Mouse (Mus musculus): Measurements from ENCODE around the gene Spsb3. TPM values are rescaled to one million over a fixed set of nuclear protein-coding genes. Genes with fewer than 3 reads are reported as not detected.

The Spsb3 gene
- total and polyA plus RNA-seq, 3 experiments = 30.2 to 34.5 TPM; not detected in 1

DNA sequence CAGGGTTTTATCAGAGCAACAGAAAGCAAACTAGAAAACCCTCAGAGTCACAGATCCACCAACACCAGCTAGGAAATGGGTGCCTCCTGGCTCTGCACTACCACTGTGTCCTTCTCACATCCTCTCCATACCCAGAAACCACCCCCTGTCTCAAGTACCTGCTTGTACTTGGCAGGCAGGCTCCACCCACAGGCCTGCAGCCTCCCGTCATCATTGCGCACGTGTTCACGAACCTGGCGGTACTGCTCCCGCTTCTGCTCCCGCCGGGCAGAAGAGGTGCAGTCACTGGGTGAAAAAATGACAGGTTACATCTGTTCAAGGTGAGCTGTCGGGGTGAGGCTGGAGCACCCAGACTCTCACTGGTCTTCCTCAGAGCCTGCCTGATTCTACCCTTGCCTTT, 17.3 kb downstream of the Spsb3 start:
- Histone ChIP-seq H3K27me3 (ENCODE audit: control insufficient read depth in 1 of 2, insufficient read depth in 2 of 2, low read length in 2 of 2) (no peaks in the 10 kb centered on the region), H3K9me3 (replicated peaks; ENCODE audit: insufficient read depth, low read length) (no peaks in the 10 kb centered on the region), H3K27ac (ENCODE audit: control insufficient read depth, low read depth, low read length) (no peak overlapping the region), H3K9ac (ENCODE audit: control insufficient read depth, low read depth, low read length, poor library complexity, severe bottlenecking) (no peak overlapping the region), H3K79me2 (ENCODE audit: control insufficient read depth, insufficient read depth, low read length, poor library complexity) (no peaks in the 10 kb centered on the region), H3K4me3 (ENCODE audit: control insufficient read depth in 1 of 2, insufficient read depth in 1 of 2, low read depth in 2 of 2, low read length in 2 of 2) (no peak overlapping the region), H3K4me1 (ENCODE audit: control insufficient read depth in 1 of 2, insufficient read depth in 2 of 2, low read length in 2 of 2) (peaks cover 2 to 7% of the 10 kb centered on the region in 2 experiments; a peak in 3 of 4 replicates), H3K36me3 (ENCODE audit: control insufficient read depth in 1 of 2, insufficient read depth in 2 of 2, low read length in 2 of 2) (peaks cover 2 to 9% of the 10 kb centered on the region in 2 experiments)
- no peak for DNase-seq (ENCODE audit: low read depth, low spot score)
- TF ChIP-seq ELF1 (IDR thresholded peaks at IDR 0.05; ENCODE audit: low read depth, low read length) = no peak
- no peak for TF ChIP-seq MYC (IDR thresholded peaks at IDR 0.05; ENCODE audit: low read depth, low read length)
- no peak for TF ChIP-seq MAX (IDR thresholded peaks at IDR 0.05; ENCODE audit: low read length)
- TF ChIP-seq NELFE (IDR thresholded peaks at IDR 0.05; ENCODE audit: low read depth, low read length) = no peak
- TF ChIP-seq KAT2A (conservative IDR thresholded peaks at IDR 0.05; ENCODE audit: low read depth, low read length) = no peak
- no peak for TF ChIP-seq NRF1 (IDR thresholded peaks at IDR 0.05; ENCODE audit: insufficient read depth, low read depth, low read length, poor library complexity, severe bottlenecking)
- no peak for TF ChIP-seq EP300 (IDR thresholded peaks at IDR 0.05; ENCODE audit: low read depth in 1 of 2, low read length in 2 of 2)
- no peak for TF ChIP-seq UBTF (IDR thresholded peaks at IDR 0.05; ENCODE audit: borderline replicate concordance, insufficient read depth, low read depth, low read length)
- no peak for TF ChIP-seq CHD2 (IDR thresholded peaks at IDR 0.05; ENCODE audit: low read length)
- no peak for TF ChIP-seq RCOR1 (IDR thresholded peaks at IDR 0.05; ENCODE audit: low read depth, low read length)
- TF ChIP-seq POLR2AphosphoS2 (IDR thresholded peaks at IDR 0.05; ENCODE audit: low read length) = no peak
- TF ChIP-seq MXI1 (IDR thresholded peaks at IDR 0.05; ENCODE audit: low read depth, low read length) = no peak
- no peak for TF ChIP-seq MYB (IDR thresholded peaks at IDR 0.05; ENCODE audit: low read depth, low read length)
- no peak for TF ChIP-seq ZC3H11A (IDR thresholded peaks at IDR 0.05; ENCODE audit: low read depth, low read length)
- TF ChIP-seq MAZ (IDR thresholded peaks at IDR 0.05; ENCODE audit: low read depth, low read length) = no peak
- TF ChIP-seq ZMIZ1 (IDR thresholded peaks at IDR 0.05; ENCODE audit: low read depth, low read length) = no peak
- no peak for TF ChIP-seq CTCF (IDR thresholded peaks at IDR 0.05 in 2 of 3, conservative IDR thresholded peaks at IDR 0.05 in 1 of 3; ENCODE audit: control insufficient read depth in 1 of 3, insufficient read depth in 1 of 3, low read depth in 2 of 3, low read length in 3 of 3, poor library complexity in 1 of 3, severe bottlenecking in 1 of 3)

DNA sequence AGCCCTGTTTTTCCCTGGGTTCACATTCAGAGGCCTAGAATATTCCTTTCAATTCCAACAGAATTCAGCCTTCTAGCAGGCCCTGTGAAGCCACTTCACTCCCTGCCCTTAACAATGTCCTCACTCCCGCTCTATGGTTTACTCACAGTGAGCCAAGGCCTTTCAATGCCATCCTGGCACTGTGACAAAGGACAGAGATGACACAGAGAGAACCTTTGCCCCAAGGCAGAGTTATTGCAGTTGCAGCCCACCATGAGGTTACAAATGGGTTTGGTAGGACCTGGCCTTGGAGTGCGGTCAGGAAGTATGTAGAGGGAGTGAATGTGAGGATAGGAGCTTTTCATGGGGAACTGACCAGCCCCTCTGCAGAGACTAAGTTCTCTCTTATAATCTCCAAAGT, 21.1 kb downstream of the Spsb3 start:
- H3K79me2 ChIP-seq (ENCODE audit: control insufficient read depth, insufficient read depth, low read length, poor library complexity) = no peaks in the 10 kb centered on the region
- H3K27ac ChIP-seq (ENCODE audit: control insufficient read depth, low read depth, low read length) = no peak overlapping the region
- H3K4me1 ChIP-seq (ENCODE audit: control insufficient read depth in 1 of 2, insufficient read depth in 2 of 2, low read length in 2 of 2) = peaks cover 2 to 5% of the 10 kb centered on the region in 2 experiments; a peak in 3 of 4 replicates
- no peak for TF ChIP-seq ZKSCAN1 (IDR thresholded peaks at IDR 0.05; ENCODE audit: low read depth, low read length)
- no peak for TF ChIP-seq CHD1 (IDR thresholded peaks at IDR 0.05; ENCODE audit: low read depth, low read length)
- no peak for TF ChIP-seq ELF1 (IDR thresholded peaks at IDR 0.05; ENCODE audit: low read depth, low read length)
- no peak for TF ChIP-seq TCF12 (IDR thresholded peaks at IDR 0.05; ENCODE audit: low read depth, low read length)
- no peak for TF ChIP-seq POLR2AphosphoS5 (IDR thresholded peaks at IDR 0.05; ENCODE audit: borderline replicate concordance, low read depth, low read length)
- no peak for TF ChIP-seq MYB (IDR thresholded peaks at IDR 0.05; ENCODE audit: low read depth, low read length)
- TF ChIP-seq HCFC1 (IDR thresholded peaks at IDR 0.05; ENCODE audit: low read depth, low read length) = no peak
- TF ChIP-seq ZC3H11A (IDR thresholded peaks at IDR 0.05; ENCODE audit: low read depth, low read length) = no peak
- TF ChIP-seq ZMIZ1 (IDR thresholded peaks at IDR 0.05; ENCODE audit: low read depth, low read length) = no peak
- no peak for TF ChIP-seq GABPA (IDR thresholded peaks at IDR 0.05; ENCODE audit: low read depth, low read length)
- no peak for TF ChIP-seq NRF1 (IDR thresholded peaks at IDR 0.05; ENCODE audit: insufficient read depth, low read depth, low read length, poor library complexity, severe bottlenecking)
- TF ChIP-seq MYC (IDR thresholded peaks at IDR 0.05; ENCODE audit: low read depth, low read length) = no peak
- no peak for TF ChIP-seq RAD21 (IDR thresholded peaks at IDR 0.05; ENCODE audit: low read depth, low read length)
- no peak for TF ChIP-seq MAZ (IDR thresholded peaks at IDR 0.05; ENCODE audit: low read depth, low read length)
- no peak for TF ChIP-seq RCOR1 (IDR thresholded peaks at IDR 0.05; ENCODE audit: low read depth, low read length)
- TF ChIP-seq JUND (IDR thresholded peaks at IDR 0.05; ENCODE audit: low read depth, low read length) = no peak
- no peak for TF ChIP-seq MXI1 (IDR thresholded peaks at IDR 0.05; ENCODE audit: low read depth, low read length)
- no peak for TF ChIP-seq MAX (IDR thresholded peaks at IDR 0.05; ENCODE audit: low read length)
- H3K9me3 ChIP-seq (replicated peaks; ENCODE audit: insufficient read depth, low read length) = no peaks in the 10 kb centered on the region
- H3K9ac ChIP-seq (ENCODE audit: control insufficient read depth, low read depth, low read length, poor library complexity, severe bottlenecking) = no peak overlapping the region
- DNase-seq (ENCODE audit: low read depth, low spot score) = no peak
- no peak overlapping the region for H3K4me3 ChIP-seq (ENCODE audit: control insufficient read depth in 1 of 2, insufficient read depth in 1 of 2, low read depth in 2 of 2, low read length in 2 of 2)
- no peaks in the 10 kb centered on the region for H3K27me3 ChIP-seq (ENCODE audit: control insufficient read depth in 1 of 2, insufficient read depth in 2 of 2, low read length in 2 of 2)
- H3K36me3 ChIP-seq (ENCODE audit: control insufficient read depth in 1 of 2, insufficient read depth in 2 of 2, low read length in 2 of 2) = peaks cover 6 to 12% of the 10 kb centered on the region in 2 experiments
